Mouse (Mus musculus): ENCODE data around the gene 1700003H04Rik. TPM values are rescaled to one million over a fixed set of nuclear protein-coding genes. Genes with fewer than 3 reads are reported as not detected.

The 1700003H04Rik gene
- not detected in 2 replicates for polyA plus RNA-seq (2015; fragmentation: Nextera tagmentation; extraction: Ambion mirVana)

DNA sequence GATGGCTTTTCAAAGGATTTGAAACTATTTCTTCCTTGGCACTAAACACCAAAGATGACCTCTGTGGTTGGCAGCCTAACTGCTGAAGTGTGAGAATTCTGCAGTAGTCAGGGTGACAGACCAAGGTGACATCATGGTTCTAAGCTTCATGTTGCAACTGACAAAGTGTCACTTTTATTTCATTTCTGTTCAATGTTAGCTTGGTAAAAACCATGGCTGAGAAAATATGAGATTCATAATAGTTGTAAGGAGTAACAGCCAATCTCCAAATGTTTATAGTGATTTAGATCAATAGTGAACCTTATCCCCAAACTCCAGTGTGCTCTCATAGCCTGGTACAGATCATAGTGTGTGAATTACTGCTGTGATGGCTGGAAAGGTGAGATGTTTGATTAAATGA, at the start of gene 1700003H04Rik:
1700003H04Rik (minus strand) TSS at position 101 of the 400 bp plus-strand sequence.
- Histone ChIP-seq H3K27ac (replicated peaks) (no peak within 1 kb of the TSS), H3K4me2 (no peak within 1 kb of the TSS), H3K9me3 (replicated peaks) (no peaks in the 10 kb centered on the region), H3K27me3 (no peaks in the 10 kb centered on the region), H3K4me1 (replicated peaks) (no peaks in the 10 kb centered on the region), H3K4me3 (replicated peaks) (no peak within 1 kb of the TSS), H3K9ac (no peak within 1 kb of the TSS), H3K36me3 (replicated peaks) (no peaks in the 10 kb centered on the region)
- no peak for ATAC-seq (ENCODE audit: insufficient read depth)

DNA sequence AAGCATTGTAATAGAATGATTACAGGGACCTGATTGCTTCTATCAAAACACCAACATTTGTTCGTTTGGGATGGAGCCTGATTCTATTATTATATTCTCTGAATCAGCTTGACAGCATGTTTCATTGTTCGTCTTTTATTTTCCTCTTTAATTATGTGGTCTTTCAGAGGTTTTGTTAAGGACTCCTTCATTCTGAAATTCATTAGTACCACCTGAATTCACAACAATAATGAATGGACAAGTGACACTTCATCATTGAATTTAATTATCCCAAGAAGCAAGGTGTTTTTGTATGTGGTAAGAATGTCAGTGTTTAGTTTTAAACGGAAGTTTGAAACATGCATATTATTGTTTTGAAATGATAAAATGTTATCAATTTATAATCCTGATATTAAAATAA, 42.1 kb upstream of the 1700003H04Rik start:
- Histone ChIP-seq H3K9me3 (replicated peaks) (no peaks in the 10 kb centered on the region), H3K27me3 (no peaks in the 10 kb centered on the region), H3K4me3 (replicated peaks) (no peak overlapping the region), H3K36me3 (replicated peaks) (no peaks in the 10 kb centered on the region), H3K9ac (no peak overlapping the region), H3K4me1 (replicated peaks) (no peaks in the 10 kb centered on the region), H3K27ac (replicated peaks) (no peak overlapping the region), H3K4me2 (no peak overlapping the region)
- no peak for ATAC-seq (ENCODE audit: insufficient read depth)
- 49% methylated on average over 3 of the region's 3 CpGs for WGBS (ENCODE audit: insufficient replicate concordance)

DNA sequence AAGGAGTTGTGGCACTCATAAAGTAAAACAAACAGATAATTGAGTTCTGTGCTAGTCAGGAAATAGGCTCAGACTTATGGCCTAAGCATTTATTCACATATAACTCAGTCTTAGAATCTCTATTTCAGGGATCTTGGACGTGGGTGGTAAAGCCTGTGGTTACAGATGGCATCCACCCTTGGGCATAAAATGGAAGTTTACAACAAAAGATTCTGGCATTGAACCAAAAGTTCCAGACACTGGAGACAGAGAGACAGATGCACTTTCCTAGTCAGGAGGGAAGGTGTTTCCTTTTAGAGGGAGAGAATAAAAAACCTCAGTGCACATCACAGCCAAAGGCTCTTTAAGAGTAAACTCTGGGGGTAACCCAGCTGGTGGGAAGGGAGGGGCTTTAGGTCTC, 32.4 kb upstream of the 1700003H04Rik start:
- 39% methylated on average over 1 of the region's 1 CpGs for WGBS (ENCODE audit: insufficient replicate concordance)
- no peak overlapping the region for H3K4me2 ChIP-seq
- no peaks in the 10 kb centered on the region for H3K9me3 ChIP-seq (replicated peaks)
- no peak overlapping the region for H3K9ac ChIP-seq
- no peak for ATAC-seq (ENCODE audit: insufficient read depth)
- H3K36me3 ChIP-seq (replicated peaks) = no peaks in the 10 kb centered on the region
- no peak overlapping the region for H3K27ac ChIP-seq (replicated peaks)
- no peak overlapping the region for H3K4me3 ChIP-seq (replicated peaks)
- H3K4me1 ChIP-seq (replicated peaks) = no peaks in the 10 kb centered on the region
- no peaks in the 10 kb centered on the region for H3K27me3 ChIP-seq

DNA sequence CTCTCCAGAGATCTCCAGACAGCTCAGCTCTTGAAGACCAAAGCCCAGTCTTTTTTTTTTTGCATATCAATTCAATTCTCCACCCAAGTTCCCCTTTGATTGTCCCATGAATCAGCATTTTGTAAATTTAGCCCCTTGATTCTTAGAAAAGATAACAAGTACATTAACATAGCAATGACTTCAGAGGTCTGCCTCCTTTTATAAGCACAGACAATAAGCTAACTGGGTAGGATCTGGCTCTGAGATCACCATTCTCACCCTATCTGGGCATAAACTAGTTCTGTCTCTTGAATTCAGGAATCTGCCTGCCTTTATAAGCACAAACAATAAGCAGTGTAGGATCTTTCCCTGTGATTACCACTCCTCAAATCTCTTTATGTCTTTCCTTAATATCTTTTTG, 29.1 kb upstream of the 1700003H04Rik start:
- H3K4me1 ChIP-seq (replicated peaks) = no peaks in the 10 kb centered on the region
- H3K27me3 ChIP-seq = no peaks in the 10 kb centered on the region
- H3K4me3 ChIP-seq (replicated peaks) = no peak overlapping the region
- ATAC-seq (ENCODE audit: insufficient read depth) = no peak
- no peaks in the 10 kb centered on the region for H3K36me3 ChIP-seq (replicated peaks)
- H3K9ac ChIP-seq = no peak overlapping the region
- no peaks in the 10 kb centered on the region for H3K9me3 ChIP-seq (replicated peaks)
- H3K4me2 ChIP-seq = no peak overlapping the region
- H3K27ac ChIP-seq (replicated peaks) = no peak overlapping the region

- no peak for ATAC-seq (ENCODE audit: insufficient read depth)
- H3K27me3 ChIP-seq = no peaks in the 10 kb centered on the region
- H3K9me3 ChIP-seq (replicated peaks) = no peaks in the 10 kb centered on the region
- no peak overlapping the region for H3K27ac ChIP-seq (replicated peaks)
- no peak overlapping the region for H3K9ac ChIP-seq
- H3K36me3 ChIP-seq (replicated peaks) = no peaks in the 10 kb centered on the region
- no peaks in the 10 kb centered on the region for H3K4me1 ChIP-seq (replicated peaks)
- H3K4me3 ChIP-seq (replicated peaks) = no peak overlapping the region
- H3K4me2 ChIP-seq = no peak overlapping the region
Measured at GRCm38 (mm10) chr3:124606021-124606517, 25.2 kb upstream of the 1700003H04Rik start.

DNA sequence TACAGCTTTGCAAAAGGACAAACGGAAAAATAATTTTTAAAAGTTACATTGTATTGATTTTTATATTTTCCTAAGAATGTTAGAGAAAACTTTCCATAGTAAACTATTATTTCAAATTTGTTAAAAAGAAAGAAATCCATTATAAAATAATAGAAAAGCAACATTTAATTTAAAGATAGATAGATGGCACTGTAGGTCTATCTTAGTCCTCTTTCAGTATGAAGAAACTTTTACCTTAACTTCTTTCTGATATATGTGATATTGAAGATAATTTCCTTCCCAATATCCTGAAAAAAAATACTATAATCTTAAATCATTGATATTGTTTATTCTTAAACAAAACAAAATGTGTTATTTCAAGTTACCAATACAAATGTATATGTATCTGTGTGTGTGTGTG, 24.6 kb upstream of the 1700003H04Rik start:
- H3K4me2 ChIP-seq = no peak overlapping the region
- H3K9me3 ChIP-seq (replicated peaks) = no peaks in the 10 kb centered on the region
- WGBS (ENCODE audit: insufficient replicate concordance) = 46% methylated on average over 1 of the region's 1 CpGs
- H3K4me1 ChIP-seq (replicated peaks) = no peaks in the 10 kb centered on the region
- H3K4me3 ChIP-seq (replicated peaks) = no peak overlapping the region
- no peaks in the 10 kb centered on the region for H3K27me3 ChIP-seq
- H3K9ac ChIP-seq = no peak overlapping the region
- no peaks in the 10 kb centered on the region for H3K36me3 ChIP-seq (replicated peaks)
- H3K27ac ChIP-seq (replicated peaks) = no peak overlapping the region
- no peak for ATAC-seq (ENCODE audit: insufficient read depth)

DNA sequence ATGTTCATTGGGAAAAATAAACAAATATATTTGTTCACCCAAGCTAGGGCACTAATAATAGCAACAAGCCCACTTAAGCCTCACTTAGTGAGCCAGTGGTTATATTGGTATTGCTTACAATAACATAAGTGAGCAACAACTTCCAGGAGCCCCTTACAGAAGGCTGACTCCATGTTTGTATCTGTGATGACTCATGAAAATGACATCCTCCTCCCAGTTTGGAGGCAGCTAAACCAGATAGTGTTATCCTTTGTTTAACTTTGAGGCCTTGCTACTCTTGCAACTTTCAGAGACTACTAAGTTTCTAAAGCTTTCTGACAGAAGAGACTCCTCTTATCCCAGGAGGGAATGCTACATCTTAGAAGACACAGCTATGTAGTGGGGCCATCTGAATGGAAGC, 16.9 kb upstream of the 1700003H04Rik start:
- H3K27me3 ChIP-seq = no peaks in the 10 kb centered on the region
- H3K36me3 ChIP-seq (replicated peaks) = no peaks in the 10 kb centered on the region
- no peaks in the 10 kb centered on the region for H3K4me1 ChIP-seq (replicated peaks)
- H3K4me2 ChIP-seq = no peak overlapping the region
- no peak for ATAC-seq (ENCODE audit: insufficient read depth)
- no peak overlapping the region for H3K9ac ChIP-seq
- H3K27ac ChIP-seq (replicated peaks) = no peak overlapping the region
- H3K4me3 ChIP-seq (replicated peaks) = no peak overlapping the region
- H3K9me3 ChIP-seq (replicated peaks) = no peaks in the 10 kb centered on the region

GRCm38 (mm10) chr3:124587534-124587933, 6.6 kb upstream of the 1700003H04Rik start:
- Histone ChIP-seq H3K27ac (replicated peaks) (no peak overlapping the region), H3K36me3 (replicated peaks) (no peaks in the 10 kb centered on the region), H3K4me1 (replicated peaks) (no peaks in the 10 kb centered on the region), H3K9ac (no peak overlapping the region), H3K4me3 (replicated peaks) (no peak overlapping the region), H3K9me3 (replicated peaks) (no peaks in the 10 kb centered on the region), H3K27me3 (no peaks in the 10 kb centered on the region), H3K4me2 (no peak overlapping the region)
- no peak for ATAC-seq (ENCODE audit: insufficient read depth)
- WGBS (ENCODE audit: insufficient replicate concordance) = 10% methylated on average over 3 of the region's 3 CpGs

DNA sequence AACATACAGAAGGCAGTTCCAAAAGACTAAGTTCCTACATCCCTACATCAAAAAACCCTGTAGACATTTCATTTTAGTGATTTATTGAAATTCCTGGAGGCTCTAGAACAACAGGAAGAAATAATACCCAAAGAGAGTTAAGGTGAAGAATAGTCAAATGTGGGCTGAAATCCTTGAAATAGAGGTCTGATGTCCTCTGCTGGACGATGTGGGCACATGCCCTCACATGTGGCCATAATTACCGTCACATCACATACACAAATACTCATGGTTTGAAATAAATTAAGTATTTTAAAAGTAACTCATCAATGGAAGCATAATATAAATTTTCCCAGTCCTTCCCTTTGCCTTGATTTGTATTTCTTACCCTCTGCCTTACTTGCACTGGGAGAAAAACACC, 4.9 kb upstream of the 1700003H04Rik start:
- no peak overlapping the region for H3K27ac ChIP-seq (replicated peaks)
- no peak overlapping the region for H3K4me2 ChIP-seq
- H3K4me1 ChIP-seq (replicated peaks) = no peaks in the 10 kb centered on the region
- H3K27me3 ChIP-seq = no peaks in the 10 kb centered on the region
- H3K9ac ChIP-seq = no peak overlapping the region
- no peak for ATAC-seq (ENCODE audit: insufficient read depth)
- H3K36me3 ChIP-seq (replicated peaks) = no peaks in the 10 kb centered on the region
- no peak overlapping the region for H3K4me3 ChIP-seq (replicated peaks)
- no peaks in the 10 kb centered on the region for H3K9me3 ChIP-seq (replicated peaks)
- 60% methylated on average over 2 of the region's 2 CpGs for WGBS (ENCODE audit: insufficient replicate concordance)

- Histone ChIP-seq H3K9me3 (replicated peaks) (no peaks in the 10 kb centered on the region), H3K27ac (replicated peaks) (no peak overlapping the region), H3K4me2 (no peak overlapping the region), H3K9ac (no peak overlapping the region), H3K4me1 (replicated peaks) (no peaks in the 10 kb centered on the region), H3K36me3 (replicated peaks) (no peaks in the 10 kb centered on the region), H3K27me3 (no peaks in the 10 kb centered on the region), H3K4me3 (replicated peaks) (no peak overlapping the region)
- 80% methylated on average over 2 of the region's 2 CpGs for WGBS (ENCODE audit: insufficient replicate concordance)
- ATAC-seq (ENCODE audit: insufficient read depth) = no peak
Measured at GRCm38 (mm10) chr3:124557317-124557716, 23.6 kb downstream of the 1700003H04Rik start.

- ATAC-seq (ENCODE audit: insufficient read depth) = no peak
- no peak overlapping the region for H3K9ac ChIP-seq
- H3K36me3 ChIP-seq (replicated peaks) = no peaks in the 10 kb centered on the region
- H3K9me3 ChIP-seq (replicated peaks) = no peaks in the 10 kb centered on the region
- no peak overlapping the region for H3K4me3 ChIP-seq (replicated peaks)
- H3K27ac ChIP-seq (replicated peaks) = no peak overlapping the region
- H3K27me3 ChIP-seq = no peaks in the 10 kb centered on the region
- H3K4me2 ChIP-seq = no peak overlapping the region
- H3K4me1 ChIP-seq (replicated peaks) = no peaks in the 10 kb centered on the region
Measured at GRCm38 (mm10) chr3:124555963-124556362, 24.9 kb downstream of the 1700003H04Rik start.

DNA sequence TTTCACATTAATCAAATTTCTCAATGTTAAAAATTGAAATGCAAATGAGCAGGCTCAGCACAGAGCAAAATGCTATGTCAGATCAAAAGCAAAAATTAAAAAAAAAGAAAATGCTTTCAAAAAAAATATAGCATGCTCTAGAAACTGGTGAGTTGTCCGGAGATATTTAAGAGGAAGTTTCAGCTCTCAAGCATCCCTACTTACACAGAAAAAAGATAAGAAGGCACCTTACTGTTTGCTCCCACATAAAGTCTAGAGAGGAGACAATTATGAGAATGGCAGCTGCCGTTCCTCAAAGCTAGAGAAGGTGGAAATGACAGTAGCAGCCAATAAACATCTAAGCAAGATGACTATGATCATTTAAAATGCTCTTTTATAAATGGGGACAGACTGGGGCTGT, 25.8 kb downstream of the 1700003H04Rik start:
- Histone ChIP-seq H3K9me3 (replicated peaks) (no peaks in the 10 kb centered on the region), H3K4me1 (replicated peaks) (no peaks in the 10 kb centered on the region), H3K4me3 (replicated peaks) (no peak overlapping the region), H3K4me2 (no peak overlapping the region), H3K9ac (no peak overlapping the region), H3K27me3 (no peaks in the 10 kb centered on the region), H3K27ac (replicated peaks) (no peak overlapping the region), H3K36me3 (replicated peaks) (no peaks in the 10 kb centered on the region)
- 42% methylated on average over 2 of the region's 2 CpGs for WGBS (ENCODE audit: insufficient replicate concordance)
- ATAC-seq (ENCODE audit: insufficient read depth) = no peak
